Mouse (Mus musculus) E14TG2a.4 (cell line): ENCODE measurements at regions not wholly inside any gene's neighbourhood (a gene's known extent, or its start where the extent isn't known, plus 50 kb on each side); places are given as distances from the start of the nearest gene placed in this dataset.

Source experiments
- CTCF ChIP-seq: conservative IDR thresholded peaks from 2 replicates; pipeline ENCODE4 v1.5.1; 2014; ENCODE audit warnings: low read length
- POU5F1 ChIP-seq: IDR thresholded peaks from 2 replicates; pipeline ENCODE4 v1.6.1; 2014; ENCODE audit warnings: low read length, borderline replicate concordance

- no peak for TF ChIP-seq CTCF
- TF ChIP-seq POU5F1: no peak
Observed at GRCm38 (mm10) chr6:31032147-31032546, 73.3 kb upstream of the Klf14 start.
